Mouse (Mus musculus) lung, embryonic 15.5 days (tissue): ENCODE measurements at regions not wholly inside any gene's neighbourhood (a gene's known extent, or its start where the extent isn't known, plus 50 kb on each side); places are given as distances from the start of the nearest gene placed in this dataset.

Experiments used
- ATAC-seq: fragments of 200-750 bp; cut with Nextera tagmentation; 2 replicates; pipeline ENCODE4 v1.8.0; 2017; ENCODE audit warnings: moderate number of reproducible peaks, borderline replicate concordance; ENCODE audit not compliant: low FRiP score, low TSS enrichment; ENCODE audit errors: extremely low read depth
- H3K27ac ChIP-seq: fragments of 300-500 bp; sonication (generic); 2 replicates; pipeline ENCODE4 v1.5.1; 2015; ENCODE audit warnings: moderate library complexity, mild to moderate bottlenecking, inconsistent platforms
- H3K27me3 ChIP-seq: fragments of 300-500 bp; sonication (generic); 2 replicates; pipeline ENCODE4 v1.6.1; 2015; ENCODE audit warnings: inconsistent platforms
- H3K36me3 ChIP-seq: fragments of 300-500 bp; sonication (generic); 2 replicates; pipeline ENCODE4 v1.6.1; 2015; ENCODE audit warnings: inconsistent platforms
- H3K4me1 ChIP-seq: fragments of 300-500 bp; sonication (generic); 2 replicates; pipeline ENCODE4 v1.6.1; 2015; ENCODE audit warnings: inconsistent platforms
- H3K4me2 ChIP-seq: fragments of 300-500 bp; sonication (generic); 2 replicates; pipeline ENCODE4 v1.6.1; 2015; ENCODE audit warnings: inconsistent platforms, mild to moderate bottlenecking, moderate library complexity
- H3K4me3 ChIP-seq: fragments of 300-500 bp; sonication (generic); 2 replicates; pipeline ENCODE4 v1.5.1; 2015; ENCODE audit warnings: mild to moderate bottlenecking, inconsistent platforms
- H3K9ac ChIP-seq: fragments of 300-500 bp; sonication (generic); 2 replicates; pipeline ENCODE4 v1.6.1; 2015; ENCODE audit warnings: inconsistent platforms
- H3K9me3 ChIP-seq: fragments of 300-500 bp; sonication (generic); 2 replicates; pipeline ENCODE4 v1.6.1; 2016; ENCODE audit warnings: inconsistent platforms
- WGBS: fragments of 180-500 bp; shearing (Covaris S2); methylation state at CpG from one replicate; pipeline ENCODE4 v1.1.7; 2015; 5-methylcytosine and 5-hydroxymethylcytosine counted together

DNA sequence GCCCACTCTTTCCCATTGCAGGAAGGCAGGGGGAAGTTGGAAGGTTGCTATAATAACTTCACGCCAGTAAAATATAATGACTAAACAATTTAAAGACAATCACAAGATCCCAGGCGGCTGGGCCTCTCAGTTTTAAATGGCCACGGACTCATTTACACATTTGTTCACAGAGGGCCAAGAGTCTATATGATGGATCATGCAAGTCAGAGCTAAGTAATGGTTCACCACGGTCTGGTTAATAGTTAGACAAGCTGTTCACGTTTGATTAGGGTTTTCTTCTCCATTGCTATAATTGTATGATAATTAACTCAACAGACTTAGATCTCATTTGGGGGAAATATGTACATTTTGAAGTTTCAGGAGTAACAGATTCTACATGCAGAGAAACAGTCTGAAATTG is 170.0 kb downstream of the Ppargc1a start:
- no peaks in the 10 kb centered on the region for H3K4me1 ChIP-seq
- no peak for ATAC-seq
- H3K27me3 ChIP-seq = no peaks in the 10 kb centered on the region
- H3K4me3 ChIP-seq = no peak overlapping the region
- H3K9me3 ChIP-seq = no peaks in the 10 kb centered on the region
- H3K9ac ChIP-seq = no peak overlapping the region
- H3K36me3 ChIP-seq = no peaks in the 10 kb centered on the region
- WGBS = 76% methylated on average over 5 of the region's 5 CpGs
- H3K4me2 ChIP-seq = no peak overlapping the region
- no peak overlapping the region for H3K27ac ChIP-seq

DNA sequence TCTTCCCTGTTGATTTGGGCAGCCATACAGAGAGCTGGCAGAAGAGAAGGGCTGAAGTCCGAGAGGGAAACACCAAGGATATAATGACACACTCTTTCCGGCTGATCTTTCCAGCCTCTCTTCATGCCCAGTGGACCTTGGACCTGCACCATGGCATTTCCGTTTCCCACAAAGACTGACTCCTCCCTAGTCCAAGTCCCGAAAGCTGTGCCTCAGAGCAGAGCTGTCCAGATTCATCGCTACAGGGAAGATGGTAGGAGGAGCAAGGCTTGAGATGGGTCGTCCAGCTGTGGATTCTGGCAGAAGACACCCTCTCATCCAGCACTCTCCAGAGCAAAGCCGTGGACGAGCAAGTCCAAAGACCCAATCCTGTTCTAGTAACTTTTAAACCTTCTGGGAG is 176.2 kb downstream of the Ppargc1a start:
- H3K4me3 ChIP-seq = no peak overlapping the region
- H3K4me2 ChIP-seq = no peak overlapping the region
- no peaks in the 10 kb centered on the region for H3K36me3 ChIP-seq
- H3K27me3 ChIP-seq = no peaks in the 10 kb centered on the region
- no peak overlapping the region for H3K9ac ChIP-seq
- ATAC-seq = no peak
- WGBS = 69% methylated on average over 8 of the region's 8 CpGs
- H3K4me1 ChIP-seq = no peaks in the 10 kb centered on the region
- H3K9me3 ChIP-seq = no peaks in the 10 kb centered on the region
- H3K27ac ChIP-seq = no peak overlapping the region

- Histone ChIP-seq H3K4me3 (no peak overlapping the region), H3K9me3 (no peaks in the 10 kb centered on the region), H3K27ac (no peak overlapping the region), H3K4me2 (no peak overlapping the region), H3K27me3 (no peaks in the 10 kb centered on the region), H3K36me3 (no peaks in the 10 kb centered on the region), H3K9ac (no peak overlapping the region), H3K4me1 (no peaks in the 10 kb centered on the region)
- no peak for ATAC-seq
- 68% methylated on average over 2 of the region's 2 CpGs for WGBS
Observed at GRCm38 (mm10) chr5:51387751-51388150, 179.8 kb downstream of the Ppargc1a start.

- Histone ChIP-seq H3K27ac (no peak overlapping the region), H3K9ac (no peak overlapping the region), H3K27me3 (no peaks in the 10 kb centered on the region), H3K4me2 (no peak overlapping the region), H3K4me3 (no peak overlapping the region), H3K9me3 (no peaks in the 10 kb centered on the region), H3K4me1 (no peaks in the 10 kb centered on the region), H3K36me3 (no peaks in the 10 kb centered on the region)
- ATAC-seq = no peak
- WGBS = 71% methylated on average over 3 of the region's 3 CpGs
Observed at GRCm38 (mm10) chr5:51386409-51386808, 181.1 kb downstream of the Ppargc1a start.

DNA sequence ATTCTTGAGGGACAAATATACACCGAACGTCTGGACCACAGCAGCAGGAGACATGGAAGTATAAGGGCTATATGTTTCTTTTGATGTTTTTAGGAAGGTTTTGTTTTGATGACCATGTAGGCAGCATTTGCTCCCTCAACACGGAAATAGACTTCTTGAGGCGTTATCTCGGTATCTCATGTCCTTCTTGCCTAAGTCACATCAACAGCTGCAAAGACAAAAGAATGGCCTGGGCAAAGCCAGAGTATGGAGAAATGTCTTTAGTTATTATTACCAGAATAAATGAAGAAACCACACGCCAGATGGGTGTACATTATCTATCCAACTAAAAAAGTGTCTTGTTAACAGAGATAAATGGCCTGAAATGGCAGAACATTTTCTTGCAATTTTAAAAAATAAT is 183.2 kb downstream of the Ppargc1a start:
- ATAC-seq = no peak
- 85% methylated on average over 6 of the region's 6 CpGs for WGBS
- H3K27ac ChIP-seq = no peak overlapping the region

DNA sequence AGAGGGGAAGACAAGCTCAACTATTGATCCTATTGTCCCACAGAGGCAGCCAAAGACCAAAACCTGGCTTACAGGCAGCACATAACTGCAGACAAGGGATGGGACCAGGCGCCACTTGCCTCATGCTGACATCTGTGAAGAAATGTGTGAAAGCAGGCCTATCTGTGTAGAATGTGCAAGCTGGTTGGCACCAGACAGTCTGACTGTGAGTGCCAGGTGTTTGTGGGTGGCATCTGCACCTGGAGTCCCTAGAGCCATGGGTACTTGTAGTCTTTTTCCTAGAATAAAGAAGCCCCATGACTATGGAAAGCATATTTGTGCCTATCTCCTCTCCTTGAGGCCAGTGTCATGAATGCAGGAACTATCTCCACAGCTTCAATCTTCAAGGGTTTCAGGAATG is 208.4 kb downstream of the Ppargc1a start:
- Histone ChIP-seq H3K4me1 (no peaks in the 10 kb centered on the region), H3K27ac (no peak overlapping the region), H3K9me3 (no peaks in the 10 kb centered on the region), H3K4me2 (no peak overlapping the region), H3K27me3 (no peaks in the 10 kb centered on the region), H3K9ac (no peak overlapping the region), H3K36me3 (no peaks in the 10 kb centered on the region), H3K4me3 (no peak overlapping the region)
- ATAC-seq = no peak
- 79% methylated on average over 1 of the region's 1 CpGs for WGBS

More for the DNA sequence above, 183.2 kb downstream of the Ppargc1a start:
- H3K4me3 ChIP-seq = no peak overlapping the region
- H3K27me3 ChIP-seq = no peaks in the 10 kb centered on the region
- no peak overlapping the region for H3K4me2 ChIP-seq
- H3K9ac ChIP-seq = no peak overlapping the region
- no peaks in the 10 kb centered on the region for H3K4me1 ChIP-seq
- H3K9me3 ChIP-seq = no peaks in the 10 kb centered on the region
- H3K36me3 ChIP-seq = no peaks in the 10 kb centered on the region

DNA sequence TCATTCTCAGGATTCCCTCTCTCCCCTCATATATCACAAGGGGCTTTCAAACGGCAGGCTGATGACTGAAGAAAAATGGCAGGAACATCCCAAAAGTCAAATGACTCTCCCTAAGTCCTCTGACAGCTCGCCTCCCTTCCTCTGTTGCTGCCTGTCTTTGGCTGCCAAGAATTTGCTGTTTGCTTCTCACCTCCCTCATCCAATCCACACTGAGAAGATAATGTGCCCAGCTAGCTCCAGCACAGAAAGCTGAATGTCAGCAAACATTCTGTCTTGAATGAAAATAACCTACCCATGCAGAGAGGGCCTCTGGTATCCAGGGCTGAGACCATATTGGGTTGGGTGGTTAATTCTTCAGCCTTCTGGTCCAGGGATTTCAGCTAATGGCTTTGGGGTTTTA is 219.3 kb downstream of the Ppargc1a start:
- Histone ChIP-seq H3K4me2 (no peak overlapping the region), H3K4me3 (no peak overlapping the region), H3K4me1 (no peaks in the 10 kb centered on the region), H3K27me3 (no peaks in the 10 kb centered on the region), H3K9me3 (no peaks in the 10 kb centered on the region), H3K9ac (no peak overlapping the region), H3K27ac (no peak overlapping the region), H3K36me3 (no peaks in the 10 kb centered on the region)
- 32% methylated on average over 2 of the region's 2 CpGs for WGBS
- no peak for ATAC-seq

- no peaks in the 10 kb centered on the region for H3K36me3 ChIP-seq
- ATAC-seq = no peak
- no peaks in the 10 kb centered on the region for H3K9me3 ChIP-seq
- no peaks in the 10 kb centered on the region for H3K27me3 ChIP-seq
- no peak overlapping the region for H3K4me3 ChIP-seq
- H3K4me1 ChIP-seq = no peaks in the 10 kb centered on the region
- H3K27ac ChIP-seq = no peak overlapping the region
- WGBS = 51% methylated on average over 3 of the region's 3 CpGs
- H3K4me2 ChIP-seq = no peak overlapping the region
- no peak overlapping the region for H3K9ac ChIP-seq
Observed at GRCm38 (mm10) chr5:51329142-51329541, 238.4 kb downstream of the Ppargc1a start.

DNA sequence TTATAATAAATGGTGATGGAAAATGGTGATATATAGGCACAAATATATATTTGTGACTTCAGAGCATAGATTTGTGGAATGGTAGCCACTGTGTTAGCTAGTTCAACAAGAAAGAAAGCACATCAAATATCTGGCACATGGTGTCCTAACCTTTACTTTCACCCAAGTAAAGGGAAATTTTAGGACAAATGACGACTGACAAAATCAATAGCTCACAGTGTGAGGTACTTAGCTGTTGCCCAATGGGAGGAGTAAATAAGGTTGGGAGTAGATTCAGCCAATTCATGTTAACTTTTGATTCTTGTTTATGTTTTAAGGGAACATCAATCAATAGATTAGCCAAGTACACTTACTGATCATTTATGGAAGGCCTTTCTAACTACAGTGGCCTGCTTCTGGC is 278.3 kb downstream of the Ppargc1a start:
- Histone ChIP-seq H3K9ac (no peak overlapping the region), H3K27ac (no peak overlapping the region), H3K4me2 (no peak overlapping the region), H3K36me3 (no peaks in the 10 kb centered on the region), H3K27me3 (no peaks in the 10 kb centered on the region), H3K4me1 (no peaks in the 10 kb centered on the region), H3K9me3 (no peaks in the 10 kb centered on the region), H3K4me3 (no peak overlapping the region)
- WGBS = 70% methylated on average over 1 of the region's 1 CpGs
- ATAC-seq = no peak

- Histone ChIP-seq H3K9ac (no peak overlapping the region), H3K4me3 (no peak overlapping the region), H3K36me3 (no peaks in the 10 kb centered on the region), H3K9me3 (no peaks in the 10 kb centered on the region), H3K4me2 (no peak overlapping the region), H3K27ac (no peak overlapping the region), H3K4me1 (no peaks in the 10 kb centered on the region), H3K27me3 (no peaks in the 10 kb centered on the region)
- WGBS = 75% methylated on average over 2 of the region's 2 CpGs
- ATAC-seq = no peak
Observed at GRCm38 (mm10) chr5:51288234-51288633, 279.3 kb downstream of the Ppargc1a start.

GRCm38 (mm10) chr5:51241156-51241555 is 326.4 kb downstream of the Ppargc1a start:
- no peaks in the 10 kb centered on the region for H3K36me3 ChIP-seq
- H3K4me3 ChIP-seq = no peak overlapping the region
- WGBS = 78% methylated on average over 2 of the region's 2 CpGs
- no peaks in the 10 kb centered on the region for H3K4me1 ChIP-seq
- no peaks in the 10 kb centered on the region for H3K9me3 ChIP-seq
- no peaks in the 10 kb centered on the region for H3K27me3 ChIP-seq
- no peak for ATAC-seq
- no peak overlapping the region for H3K9ac ChIP-seq
- H3K4me2 ChIP-seq = no peak overlapping the region
- no peak overlapping the region for H3K27ac ChIP-seq

DNA sequence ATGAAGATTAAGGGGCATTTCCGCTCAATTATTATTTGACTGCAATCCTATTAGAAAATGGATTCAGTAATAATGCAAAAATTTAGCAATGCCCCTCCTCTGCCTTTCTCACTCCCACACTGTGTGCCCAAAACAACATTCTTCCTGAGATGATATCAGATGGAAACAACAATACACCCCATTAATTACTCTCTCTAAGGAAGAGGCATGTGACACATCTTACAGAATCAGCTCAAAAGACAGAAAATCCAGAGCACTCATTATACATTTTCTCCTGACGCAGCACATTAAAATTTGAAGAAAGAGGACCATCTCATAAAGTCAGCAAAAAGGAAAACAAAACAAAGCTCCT is 333.5 kb downstream of the Ppargc1a start:
- Histone ChIP-seq H3K27me3 (no peaks in the 10 kb centered on the region), H3K9ac (no peak overlapping the region), H3K27ac (no peak overlapping the region), H3K4me3 (no peak overlapping the region), H3K36me3 (no peaks in the 10 kb centered on the region), H3K4me1 (no peaks in the 10 kb centered on the region), H3K9me3 (no peaks in the 10 kb centered on the region), H3K4me2 (no peak overlapping the region)
- 83% methylated on average over 2 of the region's 2 CpGs for WGBS
- ATAC-seq = no peak

DNA sequence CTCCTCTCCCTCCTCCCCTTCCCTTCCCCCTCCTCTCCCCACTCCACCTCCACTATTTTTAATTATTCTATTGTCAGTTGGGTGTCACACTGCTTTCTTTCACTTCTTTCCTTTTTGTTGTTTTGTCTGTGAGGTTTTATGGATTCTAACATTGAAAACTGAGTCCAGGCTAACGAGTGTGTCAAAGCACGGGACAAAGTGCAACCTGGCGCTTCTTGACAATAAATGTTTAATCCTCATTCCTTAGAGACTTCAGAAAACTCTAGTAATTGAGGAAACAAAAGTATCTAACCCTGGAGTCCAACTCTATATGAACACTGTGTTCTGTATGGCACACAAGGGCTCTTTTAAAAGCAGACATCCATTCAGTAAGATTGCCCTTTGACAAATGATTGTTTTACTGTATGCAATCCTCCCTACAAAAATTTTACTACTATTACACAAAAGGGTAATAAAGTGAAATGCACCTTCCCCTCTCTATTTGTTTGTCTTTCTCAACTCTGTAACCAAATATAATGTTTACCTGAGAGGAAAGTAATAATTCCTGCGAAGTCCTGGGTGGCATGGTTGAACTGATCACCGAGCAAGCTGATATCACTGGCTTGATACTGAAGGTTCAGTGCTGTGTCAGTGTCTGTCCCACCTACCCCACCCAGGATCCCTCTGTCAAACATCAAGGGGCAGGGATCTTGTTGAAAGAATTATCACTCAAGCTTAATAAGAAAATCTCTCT is 334.1 kb downstream of the Ppargc1a start:
- Histone ChIP-seq H3K4me1 (no peaks in the 10 kb centered on the region), H3K4me3 (no peak overlapping the region), H3K27me3 (no peaks in the 10 kb centered on the region), H3K27ac (no peak overlapping the region), H3K9me3 (no peaks in the 10 kb centered on the region), H3K4me2 (no peak overlapping the region), H3K9ac (no peak overlapping the region), H3K36me3 (no peaks in the 10 kb centered on the region)
- ATAC-seq = no peak
- 72% methylated on average over 5 of the region's 5 CpGs for WGBS
